Mouse (Mus musculus): ENCODE data around the gene Fam198b. TPM values are rescaled to one million over a fixed set of nuclear protein-coding genes. Genes with fewer than 3 reads are reported as not detected.

Fam198b gene
- polyA plus RNA-seq, 1 experiment from 2014 or later, result 17.2 TPM

DNA sequence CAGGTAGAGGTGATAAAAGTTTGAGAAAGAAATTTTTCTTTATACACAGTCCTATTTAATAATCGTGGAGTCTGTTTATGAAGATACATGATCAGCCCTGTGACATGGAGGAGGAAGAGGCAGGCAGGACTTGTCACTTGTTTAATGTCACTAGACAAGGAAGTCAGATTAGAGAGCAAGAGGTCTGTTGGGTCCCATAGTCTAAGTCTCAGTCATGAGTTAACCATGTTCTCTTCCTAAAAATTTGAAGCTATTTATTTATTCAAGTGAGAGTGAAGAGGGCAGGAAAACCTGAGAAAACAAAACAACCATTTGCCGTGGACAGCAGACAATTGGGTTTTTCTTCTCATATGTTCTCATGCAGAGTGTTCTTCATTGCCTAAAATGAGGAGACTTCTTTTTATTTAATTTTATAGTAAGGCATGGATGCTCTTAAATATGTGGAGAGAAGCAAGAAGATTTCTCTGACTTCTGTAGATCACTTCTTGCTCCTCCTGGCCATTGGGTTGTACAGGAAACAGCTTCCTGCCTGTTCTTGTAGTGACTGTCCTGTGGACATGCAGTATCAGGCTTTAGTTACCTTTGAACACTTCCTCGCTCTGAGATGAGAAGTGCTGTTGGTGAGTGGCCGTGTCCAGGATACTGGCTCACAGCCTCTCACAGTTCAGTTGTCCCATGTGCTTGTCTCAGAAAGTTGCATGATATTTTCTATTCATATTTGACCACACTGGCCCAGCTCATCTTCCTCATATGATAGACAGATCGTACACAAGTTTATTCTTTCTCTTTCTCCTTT, 22.1 kb downstream of the Fam198b start:
- H3K9ac ChIP-seq (ENCODE audit: low read depth, low read length), result no peak overlapping the region
- H3K4me1 ChIP-seq (replicated peaks; ENCODE audit: control insufficient read depth, insufficient read depth, low read length), result no peaks in the 10 kb centered on the region
- no peak overlapping the region for H3K27ac ChIP-seq (ENCODE audit: low read depth, low read length)
- TF ChIP-seq CTCF (IDR thresholded peaks at IDR 0.05; ENCODE audit: low read depth), result no peak
- no peaks in the 10 kb centered on the region for H3K27me3 ChIP-seq (replicated peaks; ENCODE audit: control insufficient read depth, insufficient read depth, low read length)
- H3K36me3 ChIP-seq (ENCODE audit: control insufficient read depth, insufficient read depth), result no peaks in the 10 kb centered on the region; the same call in 1 of the 2 replicates
- no peak overlapping the region for H3K4me2 ChIP-seq (replicated peaks; ENCODE audit: low read depth)
- no peak for ATAC-seq
- WGBS, result 74% methylated on average over 5 of the region's 5 CpGs
- H3K4me3 ChIP-seq (ENCODE audit: low read depth, low read length), result no peak overlapping the region
- H3K9me3 ChIP-seq (ENCODE audit: control insufficient read depth), result no peaks in the 10 kb centered on the region

GRCm38 (mm10) chr3:79907223-79907622, 22.9 kb downstream of the Fam198b start:
- no peak overlapping the region for H3K4me3 ChIP-seq (ENCODE audit: low read depth, low read length)
- H3K4me1 ChIP-seq (replicated peaks; ENCODE audit: control insufficient read depth, insufficient read depth, low read length), result 0 out of 2 replicates have a peak, but pooled peaks cover 2% of the 10 kb centered on the region
- H3K9me3 ChIP-seq (ENCODE audit: control insufficient read depth), result no peaks in the 10 kb centered on the region
- ATAC-seq, result no peak
- WGBS, result 57% methylated on average over 7 of the region's 7 CpGs
- H3K4me2 ChIP-seq (replicated peaks; ENCODE audit: low read depth), result no peak overlapping the region
- no peak overlapping the region for H3K9ac ChIP-seq (ENCODE audit: low read depth, low read length)
- TF ChIP-seq CTCF (IDR thresholded peaks at IDR 0.05; ENCODE audit: low read depth), result no peak
- no peaks in the 10 kb centered on the region for H3K27me3 ChIP-seq (replicated peaks; ENCODE audit: control insufficient read depth, insufficient read depth, low read length)
- no peaks in the 10 kb centered on the region; the same call in 1 of the 2 replicates for H3K36me3 ChIP-seq (ENCODE audit: control insufficient read depth, insufficient read depth)
- H3K27ac ChIP-seq (ENCODE audit: low read depth, low read length), result no peak overlapping the region

- WGBS, result 71% methylated on average over 10 of the region's 10 CpGs
- no peak overlapping the region for H3K4me3 ChIP-seq (ENCODE audit: low read depth, low read length)
- no peaks in the 10 kb centered on the region; the same call in 1 of the 2 replicates for H3K36me3 ChIP-seq (ENCODE audit: control insufficient read depth, insufficient read depth)
- H3K9ac ChIP-seq (ENCODE audit: low read depth, low read length), result no peak overlapping the region
- H3K27ac ChIP-seq (ENCODE audit: low read depth, low read length), result no peak overlapping the region
- H3K4me2 ChIP-seq (replicated peaks; ENCODE audit: low read depth), result no peak overlapping the region
- H3K27me3 ChIP-seq (replicated peaks; ENCODE audit: control insufficient read depth, insufficient read depth, low read length), result no peaks in the 10 kb centered on the region
- H3K4me1 ChIP-seq (replicated peaks; ENCODE audit: control insufficient read depth, insufficient read depth, low read length), result 0 out of 2 replicates have a peak, but pooled peaks cover 2% of the 10 kb centered on the region
- TF ChIP-seq CTCF (IDR thresholded peaks at IDR 0.05; ENCODE audit: low read depth), result no peak
- no peaks in the 10 kb centered on the region for H3K9me3 ChIP-seq (ENCODE audit: control insufficient read depth)
- ATAC-seq, result no peak
Observed at GRCm38 (mm10) chr3:79910375-79911141, 26.2 kb downstream of the Fam198b start.

DNA sequence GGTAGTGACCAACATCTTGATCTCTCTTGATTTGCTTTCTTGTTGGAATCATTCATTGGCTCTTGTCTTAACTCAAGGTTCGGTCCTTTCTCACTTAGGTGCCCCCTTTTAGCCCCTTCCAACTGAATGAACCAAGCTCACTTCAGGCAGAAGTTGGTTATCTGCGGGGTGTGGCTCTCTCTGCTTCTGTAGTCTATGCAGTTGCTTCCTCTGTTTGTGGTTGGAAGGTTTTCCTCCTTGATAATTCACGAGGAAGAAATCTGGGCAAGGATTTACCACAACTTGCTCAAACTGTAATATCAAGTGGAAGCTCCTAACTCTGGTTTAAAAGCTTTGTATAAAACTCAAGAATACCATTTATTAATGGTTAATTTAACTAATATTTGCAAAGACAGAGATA, 26.8 kb downstream of the Fam198b start:
- Histone ChIP-seq H3K9ac (ENCODE audit: low read depth, low read length) (no peak overlapping the region), H3K27me3 (replicated peaks; ENCODE audit: control insufficient read depth, insufficient read depth, low read length) (no peaks in the 10 kb centered on the region), H3K4me2 (replicated peaks; ENCODE audit: low read depth) (no peak overlapping the region), H3K27ac (ENCODE audit: low read depth, low read length) (no peak overlapping the region), H3K4me1 (replicated peaks; ENCODE audit: control insufficient read depth, insufficient read depth, low read length) (0 out of 2 replicates have a peak, but pooled peaks cover 2% of the 10 kb centered on the region), H3K4me3 (ENCODE audit: low read depth, low read length) (no peak overlapping the region), H3K36me3 (ENCODE audit: control insufficient read depth, insufficient read depth) (no peaks in the 10 kb centered on the region; the same call in 1 of the 2 replicates), H3K9me3 (ENCODE audit: control insufficient read depth) (no peaks in the 10 kb centered on the region)
- no peak for ATAC-seq
- no peak for TF ChIP-seq CTCF (IDR thresholded peaks at IDR 0.05; ENCODE audit: low read depth)
- WGBS, result 48% methylated on average over 3 of the region's 3 CpGs

- TF ChIP-seq CTCF (IDR thresholded peaks at IDR 0.05; ENCODE audit: low read depth), result no peak
- H3K36me3 ChIP-seq (ENCODE audit: control insufficient read depth, insufficient read depth), result no peaks in the 10 kb centered on the region; the same call in 1 of the 2 replicates
- H3K4me3 ChIP-seq (ENCODE audit: low read depth, low read length), result no peak overlapping the region
- no peaks in the 10 kb centered on the region for H3K9me3 ChIP-seq (ENCODE audit: control insufficient read depth)
- no peak overlapping the region for H3K4me2 ChIP-seq (replicated peaks; ENCODE audit: low read depth)
- H3K27me3 ChIP-seq (replicated peaks; ENCODE audit: control insufficient read depth, insufficient read depth, low read length), result no peaks in the 10 kb centered on the region
- ATAC-seq, result peak; percentile 93
- H3K4me1 ChIP-seq (replicated peaks; ENCODE audit: control insufficient read depth, insufficient read depth, low read length), result 0 out of 2 replicates have a peak, but pooled peaks cover 2% of the 10 kb centered on the region
- WGBS, result 32% methylated on average over 5 of the region's 5 CpGs
- H3K9ac ChIP-seq (ENCODE audit: low read depth, low read length), result no peak overlapping the region
- H3K27ac ChIP-seq (ENCODE audit: low read depth, low read length), result no peak overlapping the region
Observed at GRCm38 (mm10) chr3:79914012-79914411, 29.7 kb downstream of the Fam198b start.

DNA sequence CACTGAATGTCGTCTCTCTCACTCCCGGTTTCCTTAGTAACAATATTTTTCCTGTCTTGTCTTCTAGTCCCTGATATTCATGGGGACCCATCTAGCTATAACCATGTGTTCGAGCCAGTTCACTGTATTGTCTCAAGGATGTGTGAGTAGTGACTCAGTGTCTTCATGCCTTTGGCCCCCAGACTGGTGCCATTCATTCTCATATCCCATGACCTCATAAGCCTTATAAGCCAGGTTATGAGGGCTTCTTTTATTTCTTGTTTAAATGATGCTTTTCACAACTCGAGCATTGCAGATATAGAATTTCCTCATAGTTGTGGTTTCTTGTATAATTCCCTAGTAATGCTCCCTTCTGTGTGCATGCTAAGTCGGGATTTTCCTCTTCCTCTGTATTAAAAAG, 31.9 kb downstream of the Fam198b start:
- H3K9ac ChIP-seq (ENCODE audit: low read depth, low read length), result no peak overlapping the region
- 93% methylated on average over 5 of the region's 5 CpGs for WGBS
- H3K4me3 ChIP-seq (ENCODE audit: low read depth, low read length), result no peak overlapping the region
- no peak for TF ChIP-seq CTCF (IDR thresholded peaks at IDR 0.05; ENCODE audit: low read depth)
- H3K27ac ChIP-seq (ENCODE audit: low read depth, low read length), result no peak overlapping the region
- no peaks in the 10 kb centered on the region for H3K27me3 ChIP-seq (replicated peaks; ENCODE audit: control insufficient read depth, insufficient read depth, low read length)
- H3K36me3 ChIP-seq (ENCODE audit: control insufficient read depth, insufficient read depth), result no peaks in the 10 kb centered on the region; the same call in 1 of the 2 replicates
- 0 out of 2 replicates have a peak, but pooled peaks cover 2% of the 10 kb centered on the region for H3K4me1 ChIP-seq (replicated peaks; ENCODE audit: control insufficient read depth, insufficient read depth, low read length)
- no peak for ATAC-seq
- no peak overlapping the region for H3K4me2 ChIP-seq (replicated peaks; ENCODE audit: low read depth)
- no peaks in the 10 kb centered on the region for H3K9me3 ChIP-seq (ENCODE audit: control insufficient read depth)

All from intestine, postnatal 0 days (tissue).